Mouse (Mus musculus) heart, embryonic 11.5 days (tissue): ENCODE results near the gene Zfp410. TPM values are rescaled to one million over a fixed set of nuclear protein-coding genes. Genes with fewer than 3 reads are reported as not detected.

Source experiments
- ATAC-seq: fragments of 200-750 bp; cut with Nextera tagmentation; replicated peaks from 2 replicates; pipeline ENCODE4 v1.8.0; 2017; ENCODE audit warnings: moderate library complexity; ENCODE audit not compliant: insufficient number of reproducible peaks, low FRiP score, low TSS enrichment
- H3K27ac ChIP-seq: fragments of 300-500 bp; sonication (generic); 2 replicates; pipeline ENCODE4 v1.5.1; 2014; ENCODE audit warnings: mild to moderate bottlenecking, low read depth, low read length
- H3K27me3 ChIP-seq: fragments of 300-500 bp; sonication (generic); 2 replicates; pipeline ENCODE4 v1.6.1; 2014; ENCODE audit warnings: mild to moderate bottlenecking, low read length, mixed read lengths; ENCODE audit not compliant: control insufficient read depth, insufficient read depth
- H3K36me3 ChIP-seq: fragments of 300-500 bp; sonication (generic); 2 replicates; pipeline ENCODE4 v1.6.1; 2014; ENCODE audit warnings: mild to moderate bottlenecking, low read length, moderate library complexity, mixed read lengths; ENCODE audit not compliant: control insufficient read depth, insufficient read depth
- H3K4me1 ChIP-seq: fragments of 300-500 bp; sonication (generic); 2 replicates; pipeline ENCODE4 v1.6.1; 2014; ENCODE audit warnings: low read length; ENCODE audit not compliant: control insufficient read depth, insufficient read depth
- H3K4me2 ChIP-seq: fragments of 300-500 bp; sonication (generic); 2 replicates; pipeline ENCODE4 v1.6.1; 2014; ENCODE audit warnings: mild to moderate bottlenecking, moderate library complexity
- H3K4me3 ChIP-seq: fragments of 300-500 bp; sonication (generic); 2 replicates; pipeline ENCODE4 v1.5.1; 2014; ENCODE audit warnings: low read depth, low read length
- H3K9ac ChIP-seq: fragments of 300-500 bp; sonication (generic); 2 replicates; pipeline ENCODE4 v1.6.1; 2014; ENCODE audit warnings: mild to moderate bottlenecking, low read depth, low read length, moderate library complexity
- H3K9me3 ChIP-seq: fragments of 300-500 bp; sonication (generic); replicated peaks from 2 replicates; pipeline ENCODE4 v1.6.1; 2016; ENCODE audit warnings: low read length; ENCODE audit not compliant: control insufficient read depth
- WGBS: fragments of 180-500 bp; shearing (Covaris S2); extraction: QIAGEN DNeasy Blood & Tissue Kit; methylation state at CpG from one replicate; pipeline ENCODE4 v1.1.7; 2014; ENCODE audit not compliant: insufficient replicate concordance; 5-methylcytosine and 5-hydroxymethylcytosine counted together
- polyA plus RNA-seq: library from polyadenylated mRNA; unstranded; fragments of >200 nt; fragmentation: Nextera tagmentation; extraction: Ambion mirVana; gene quantifications from 2 replicates; pipeline ENCODE4 v1.2.1, GENCODE M21; 2014

Gene Zfp410
- polyA plus RNA-seq, 1 experiment from 2014 or later: 58.0 TPM

DNA sequence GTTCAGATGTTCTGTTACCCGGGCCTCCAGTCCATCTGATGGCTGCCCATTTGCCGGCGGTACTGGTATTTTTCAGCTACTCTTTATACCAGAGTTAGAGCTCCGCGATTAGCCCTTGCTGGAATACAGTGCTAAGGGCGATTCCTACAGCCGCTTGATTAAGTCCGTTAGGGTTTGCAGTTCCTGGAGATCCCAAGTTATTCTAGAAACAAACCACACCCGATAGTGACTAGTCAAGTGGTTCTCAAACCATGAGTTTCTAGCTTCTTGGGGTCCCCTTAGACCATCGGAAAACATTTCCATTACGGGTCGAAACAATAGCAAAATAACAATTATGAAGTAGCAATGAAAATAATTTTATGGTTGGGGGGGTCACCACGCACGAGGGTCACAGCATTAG is 32.3 kb upstream of the Zfp410 start:
- H3K4me2 ChIP-seq: peak overlapping the region; percentile 87
- no peaks in the 10 kb centered on the region for H3K27me3 ChIP-seq
- H3K9me3 ChIP-seq: no peaks in the 10 kb centered on the region
- peaks cover 11% of the 10 kb centered on the region for H3K4me1 ChIP-seq
- peak overlapping the region; percentile 79 for H3K4me3 ChIP-seq
- no peaks in the 10 kb centered on the region for H3K36me3 ChIP-seq
- 68% methylated on average over 14 of the region's 14 CpGs for WGBS
- peak overlapping the region; percentile 74; the same call in 1 of the 2 replicates for H3K27ac ChIP-seq
- peak overlapping the region; percentile 93 for H3K9ac ChIP-seq
- ATAC-seq: no peak

DNA sequence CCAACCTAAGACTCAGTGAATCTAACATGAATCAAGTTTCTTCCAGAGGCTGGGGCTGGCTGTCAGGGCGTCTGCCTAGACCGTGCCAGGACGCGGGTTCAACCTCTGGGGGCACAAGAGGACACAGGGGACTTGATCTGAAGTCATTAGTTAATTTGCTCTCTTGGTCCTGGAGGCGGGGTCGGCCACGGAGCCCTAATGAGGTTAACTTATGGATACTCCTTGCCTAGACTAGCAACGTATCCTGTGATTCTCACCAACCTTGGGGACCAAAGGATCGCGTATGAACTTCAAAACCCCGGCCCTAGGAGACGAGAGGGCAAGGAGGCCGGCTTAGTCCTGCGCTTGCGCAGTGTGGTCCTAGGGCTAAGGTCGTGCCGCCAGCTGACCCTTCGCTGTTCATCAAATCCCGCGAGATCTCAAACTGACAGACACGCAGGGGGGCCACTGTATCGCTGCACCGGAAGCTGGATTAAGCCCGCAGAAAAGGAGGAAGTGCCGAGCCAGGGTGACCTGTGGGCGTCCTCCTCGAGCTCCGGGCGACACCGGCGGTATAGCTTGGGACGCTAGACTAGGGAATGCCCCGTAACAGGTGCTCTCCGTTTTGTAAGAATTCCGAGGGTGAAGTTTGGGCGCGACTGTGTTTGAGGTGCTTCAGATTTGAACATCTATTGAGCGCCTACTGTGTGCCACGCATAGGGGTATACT is 31.6 kb upstream of the Zfp410 start, which contains the start of gene Ptgr2:
Gene Ptgr2 (plus strand): TSS at position 348 of the 708 bp plus-strand sequence.
- peak; percentile 96 for ATAC-seq
- Histone ChIP-seq H3K27ac (peak within 1 kb of the TSS; percentile 81), H3K27me3 (no peaks in the 10 kb centered on the region), H3K4me3 (peak within 1 kb of the TSS; percentile 79), H3K4me1 (peaks cover 11% of the 10 kb centered on the region), H3K9ac (peak within 1 kb of the TSS; percentile 93), H3K4me2 (peak within 1 kb of the TSS; percentile 87), H3K36me3 (no peaks in the 10 kb centered on the region), H3K9me3 (no peaks in the 10 kb centered on the region)
- under 1% methylated on average over 39 of the region's 39 CpGs for WGBS

DNA sequence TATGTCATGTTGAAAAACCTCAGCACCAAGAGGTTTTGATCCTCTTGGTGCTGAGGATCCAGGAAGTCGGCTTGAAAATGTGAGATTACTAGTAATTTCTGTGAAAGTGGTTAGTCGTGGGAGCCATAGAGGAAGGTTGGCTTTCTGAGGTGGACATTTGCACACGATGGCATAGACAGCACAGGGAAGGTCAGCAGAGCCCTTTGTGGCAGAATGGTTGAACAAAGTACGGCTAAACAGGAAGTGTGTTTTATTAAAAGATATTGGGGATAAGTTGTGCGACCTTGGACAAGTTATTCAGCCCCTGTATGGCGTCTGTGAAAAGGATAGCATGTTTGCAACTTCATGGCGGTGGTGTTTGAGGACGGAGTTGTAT is 31.1 kb upstream of the Zfp410 start:
- WGBS: 25% methylated on average over 8 of the region's 8 CpGs
- Histone ChIP-seq H3K9ac (peak overlapping the region; percentile 93), H3K27me3 (no peaks in the 10 kb centered on the region), H3K36me3 (no peaks in the 10 kb centered on the region), H3K4me2 (peak overlapping the region; percentile 87), H3K27ac (peak overlapping the region; percentile 81), H3K4me3 (peak overlapping the region; percentile 79), H3K4me1 (peaks cover 11% of the 10 kb centered on the region), H3K9me3 (no peaks in the 10 kb centered on the region)
- ATAC-seq: peak; percentile 35; the same call in 1 of the 2 replicates

DNA sequence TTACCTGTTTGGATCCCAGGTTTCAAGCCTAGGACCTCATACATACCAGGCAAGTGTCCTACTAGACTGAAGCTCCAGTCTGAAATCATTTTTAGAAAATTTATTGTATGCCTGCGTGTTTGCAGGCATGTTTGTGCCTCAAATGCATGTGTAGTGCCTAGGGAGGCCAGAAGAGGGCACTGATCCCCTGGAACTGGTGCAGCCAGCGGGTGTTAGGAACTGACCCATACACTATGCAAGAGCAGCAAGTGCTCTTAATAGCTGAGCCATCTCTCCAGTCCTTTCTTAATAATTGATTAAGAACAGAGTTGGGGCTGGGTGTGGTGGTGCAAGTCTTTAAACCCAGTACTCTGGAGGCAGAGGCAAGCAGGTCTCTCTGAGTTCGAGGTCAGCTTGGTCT is 28.2 kb upstream of the Zfp410 start:
- H3K27me3 ChIP-seq: no peaks in the 10 kb centered on the region
- no peak overlapping the region for H3K9ac ChIP-seq
- no peaks in the 10 kb centered on the region for H3K9me3 ChIP-seq
- H3K4me2 ChIP-seq: no peak overlapping the region
- peaks cover 11% of the 10 kb centered on the region for H3K4me1 ChIP-seq
- no peak overlapping the region for H3K4me3 ChIP-seq
- no peak for ATAC-seq
- H3K36me3 ChIP-seq: peaks cover 6% of the 10 kb centered on the region; the same call in 1 of the 2 replicates
- H3K27ac ChIP-seq: no peak overlapping the region
- WGBS: 60% methylated on average over 3 of the region's 3 CpGs

DNA sequence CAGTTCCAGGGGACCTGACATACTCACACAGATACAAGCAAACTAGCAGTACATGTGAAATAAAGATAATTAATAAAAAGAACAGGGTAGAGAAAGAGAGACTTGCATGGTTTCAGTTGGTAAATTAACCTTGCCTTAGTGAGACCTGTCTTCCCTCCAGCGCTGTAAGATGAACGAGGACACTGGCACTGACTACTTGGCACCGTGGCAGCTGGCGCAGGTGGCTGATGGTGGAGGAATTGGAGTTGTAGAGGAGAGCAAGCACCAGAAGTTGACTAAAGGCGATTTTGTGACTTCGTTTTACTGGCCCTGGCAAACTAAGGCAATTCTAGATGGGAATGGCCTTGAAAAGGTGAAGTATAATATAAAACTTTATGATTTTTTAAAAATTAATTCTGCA is 18.8 kb upstream of the Zfp410 start:
- no peaks in the 10 kb centered on the region for H3K27me3 ChIP-seq
- no peaks in the 10 kb centered on the region for H3K4me1 ChIP-seq
- no peaks in the 10 kb centered on the region for H3K9me3 ChIP-seq
- peaks cover 33% of the 10 kb centered on the region for H3K36me3 ChIP-seq
- no peak overlapping the region for H3K27ac ChIP-seq
- H3K9ac ChIP-seq: no peak overlapping the region
- H3K4me3 ChIP-seq: no peak overlapping the region
- no peak for ATAC-seq
- no peak overlapping the region for H3K4me2 ChIP-seq
- WGBS: 91% methylated on average over 6 of the region's 6 CpGs

DNA sequence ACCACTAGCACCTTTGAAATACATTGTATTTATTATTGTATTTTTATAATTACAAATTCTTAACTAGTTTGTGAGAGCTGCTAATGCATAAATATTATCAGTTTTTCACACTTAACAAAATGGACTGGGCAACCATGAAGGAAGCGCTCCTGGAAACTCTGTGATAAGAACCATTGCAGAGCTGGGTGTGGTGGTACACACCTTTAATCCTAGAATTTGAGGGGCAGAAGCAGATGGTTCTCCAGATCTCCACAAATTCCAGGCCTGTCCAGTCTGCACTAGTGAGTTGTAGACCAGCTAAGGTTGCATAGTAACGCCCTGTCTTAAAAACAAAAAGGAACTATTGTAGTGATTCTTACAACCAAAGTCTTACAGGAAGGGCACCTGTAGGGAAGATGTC is 17.4 kb upstream of the Zfp410 start:
- Histone ChIP-seq H3K9me3 (no peaks in the 10 kb centered on the region), H3K27ac (no peak overlapping the region), H3K9ac (no peak overlapping the region), H3K4me1 (no peaks in the 10 kb centered on the region), H3K4me3 (no peak overlapping the region), H3K36me3 (peaks cover 23% of the 10 kb centered on the region), H3K4me2 (no peak overlapping the region), H3K27me3 (no peaks in the 10 kb centered on the region)
- no peak for ATAC-seq
- 88% methylated on average over 2 of the region's 2 CpGs for WGBS

DNA sequence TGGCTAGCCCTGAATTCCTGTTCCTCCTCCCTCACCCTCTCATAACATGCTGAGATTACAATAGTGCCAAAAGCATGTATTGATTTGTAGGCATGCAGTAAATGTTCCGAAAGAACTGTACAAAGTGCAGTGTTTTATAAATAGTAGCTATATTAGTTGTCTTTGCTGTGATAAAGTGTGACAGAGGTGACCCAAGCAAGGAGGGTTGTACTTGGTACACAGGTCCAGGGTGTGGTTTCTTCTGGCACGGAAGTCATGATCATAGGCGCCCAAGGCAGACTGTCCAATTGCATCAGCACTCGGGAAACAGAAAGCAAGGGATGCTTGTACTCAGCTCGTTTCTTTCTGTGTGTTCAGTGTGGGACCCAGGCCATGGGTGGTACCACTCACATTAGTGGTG is 12.6 kb upstream of the Zfp410 start:
- H3K9ac ChIP-seq: no peak overlapping the region
- H3K4me1 ChIP-seq: no peaks in the 10 kb centered on the region
- no peak for ATAC-seq
- WGBS: 89% methylated on average over 5 of the region's 5 CpGs
- peaks cover 26% of the 10 kb centered on the region for H3K36me3 ChIP-seq
- H3K9me3 ChIP-seq: no peaks in the 10 kb centered on the region
- no peaks in the 10 kb centered on the region for H3K27me3 ChIP-seq
- no peak overlapping the region for H3K27ac ChIP-seq
- no peak overlapping the region for H3K4me2 ChIP-seq
- no peak overlapping the region for H3K4me3 ChIP-seq

DNA sequence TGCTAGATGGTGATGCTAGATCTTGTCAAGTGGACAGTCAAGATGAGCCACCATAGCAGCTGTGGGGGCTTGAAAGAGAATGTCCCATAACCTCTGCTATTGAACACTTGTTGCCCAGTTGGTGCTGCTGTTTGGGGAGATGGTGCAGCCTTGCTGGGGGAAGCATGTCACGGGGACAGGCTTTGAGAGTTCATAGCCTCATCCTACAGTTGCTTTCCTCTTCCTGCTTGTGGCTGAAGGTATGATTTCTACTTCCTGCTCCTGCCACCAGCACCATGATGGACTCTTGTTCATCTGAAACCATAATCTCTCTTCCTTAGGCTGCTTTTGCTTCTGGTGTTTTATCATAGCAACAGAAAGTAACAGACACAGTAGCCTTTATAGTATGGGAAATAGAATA is 12.1 kb upstream of the Zfp410 start:
- peaks cover 24% of the 10 kb centered on the region for H3K36me3 ChIP-seq
- no peak overlapping the region for H3K27ac ChIP-seq
- H3K27me3 ChIP-seq: no peaks in the 10 kb centered on the region
- no peak overlapping the region for H3K9ac ChIP-seq
- no peak overlapping the region for H3K4me3 ChIP-seq
- 68% methylated on average over 1 of the region's 1 CpGs for WGBS
- no peak for ATAC-seq
- no peak overlapping the region for H3K4me2 ChIP-seq
- H3K9me3 ChIP-seq: no peaks in the 10 kb centered on the region
- no peaks in the 10 kb centered on the region for H3K4me1 ChIP-seq

DNA sequence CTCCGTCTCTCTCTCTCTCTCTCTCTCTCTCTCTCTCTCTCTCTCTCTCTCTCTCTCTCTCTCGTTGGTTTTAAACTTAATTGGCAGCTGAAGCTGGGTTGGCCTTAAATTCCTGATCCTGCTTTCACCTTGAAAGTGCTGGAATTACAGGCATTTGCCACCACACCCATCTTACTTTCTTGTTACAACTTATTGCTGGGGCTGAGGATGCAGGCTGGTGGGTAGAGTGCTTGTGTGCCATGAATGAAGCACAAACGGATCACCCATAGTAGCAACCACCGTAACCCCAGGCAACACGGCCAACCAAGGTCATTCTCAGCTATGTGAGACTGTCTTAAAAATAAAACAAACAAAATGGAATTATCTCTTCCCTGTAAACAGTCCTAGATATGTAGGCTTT is 5.3 kb upstream of the Zfp410 start:
- H3K27ac ChIP-seq: no peak overlapping the region
- no peaks in the 10 kb centered on the region for H3K27me3 ChIP-seq
- no peaks in the 10 kb centered on the region for H3K9me3 ChIP-seq
- H3K9ac ChIP-seq: no peak overlapping the region
- WGBS: 73% methylated on average over 4 of the region's 5 CpGs
- peaks cover 3% of the 10 kb centered on the region; the same call in 1 of the 2 replicates for H3K4me1 ChIP-seq
- H3K4me3 ChIP-seq: no peak overlapping the region
- no peak overlapping the region for H3K4me2 ChIP-seq
- no peak for ATAC-seq
- peaks cover 7% of the 10 kb centered on the region for H3K36me3 ChIP-seq
